Mouse (Mus musculus) intestine, embryonic 15.5 days (tissue): ENCODE measurements around the gene Mgat4a. TPM values are rescaled to one million over a fixed set of nuclear protein-coding genes. Genes with fewer than 3 reads are reported as not detected.

Source experiments
- ATAC-seq: fragments of 200-750 bp; cut with Nextera tagmentation; 2 replicates; pipeline ENCODE4 v1.8.0; 2017; ENCODE audit warnings: moderate TSS enrichment, moderate library complexity
- H3K27ac ChIP-seq: fragments of 300-500 bp; sonication (generic); 2 replicates; pipeline ENCODE4 v1.5.1; 2015; ENCODE audit warnings: mild to moderate bottlenecking, inconsistent platforms
- H3K27me3 ChIP-seq: fragments of 300-500 bp; sonication (generic); replicated peaks from 2 replicates; pipeline ENCODE4 v1.6.1; 2015; ENCODE audit warnings: inconsistent platforms
- H3K36me3 ChIP-seq: fragments of 300-500 bp; sonication (generic); 2 replicates; pipeline ENCODE4 v1.6.1; 2015; ENCODE audit warnings: inconsistent platforms
- H3K4me1 ChIP-seq: fragments of 300-500 bp; sonication (generic); replicated peaks from 2 replicates; pipeline ENCODE4 v1.6.1; 2015; ENCODE audit warnings: inconsistent platforms
- H3K4me2 ChIP-seq: fragments of 300-500 bp; sonication (generic); replicated peaks from 2 replicates; pipeline ENCODE4 v1.6.1; 2015; ENCODE audit warnings: mild to moderate bottlenecking, inconsistent platforms
- H3K4me3 ChIP-seq: fragments of 300-500 bp; sonication (generic); replicated peaks from 2 replicates; pipeline ENCODE4 v1.5.1; 2015; ENCODE audit warnings: inconsistent platforms
- H3K9ac ChIP-seq: fragments of 300-500 bp; sonication (generic); 2 replicates; pipeline ENCODE4 v1.6.1; 2015; ENCODE audit warnings: inconsistent platforms
- H3K9me3 ChIP-seq: fragments of 300-500 bp; sonication (generic); 2 replicates; pipeline ENCODE4 v1.6.1; 2016; ENCODE audit warnings: inconsistent platforms
- WGBS: fragments of 180-500 bp; shearing (Covaris S2); methylation state at CpG from one replicate; pipeline ENCODE4 v1.1.7; 2015; 5-methylcytosine and 5-hydroxymethylcytosine counted together
- polyA plus RNA-seq: library from polyadenylated mRNA; unstranded; fragments of >200 nt; fragmentation: Nextera tagmentation; extraction: Ambion mirVana; gene quantifications from 2 replicates; pipeline ENCODE4 v1.2.1, GENCODE M21; 2015

Mgat4a gene
- polyA plus RNA-seq, 1 experiment from 2014 or later: 46.3 TPM

- no peak for ATAC-seq
- 70% methylated on average over 8 of the region's 8 CpGs for WGBS
These were observed 66.8 kb downstream of the Mgat4a start for GRCm38 (mm10) chr1:37474046-37474445.

GRCm38 (mm10) chr1:37473251-37473650 is 67.6 kb downstream of the Mgat4a start:
- Histone ChIP-seq H3K4me1 (peaks cover 6% of the 10 kb centered on the region), H3K27me3 (no peaks in the 10 kb centered on the region), H3K9me3 (no peaks in the 10 kb centered on the region), H3K9ac (no peak overlapping the region), H3K36me3 (peaks cover 9% of the 10 kb centered on the region; the same call in 1 of the 2 replicates), H3K27ac (no peak overlapping the region), H3K4me2 (no peak overlapping the region), H3K4me3 (no peak overlapping the region)
- ATAC-seq: no peak
- 87% methylated on average over 10 of the region's 10 CpGs for WGBS

More at GRCm38 (mm10) chr1:37474046-37474445, 66.8 kb downstream of the Mgat4a start:
- H3K4me2 ChIP-seq: no peak overlapping the region
- no peak overlapping the region for H3K9ac ChIP-seq
- H3K9me3 ChIP-seq: no peaks in the 10 kb centered on the region
- H3K36me3 ChIP-seq: 0 out of 2 replicates have a peak, but pooled peaks cover 4% of the 10 kb centered on the region
- peaks cover 9% of the 10 kb centered on the region for H3K4me1 ChIP-seq
- no peaks in the 10 kb centered on the region for H3K27me3 ChIP-seq
- H3K4me3 ChIP-seq: no peak overlapping the region
- H3K27ac ChIP-seq: no peak overlapping the region

GRCm38 (mm10) chr1:37471179-37472148 is 69.4 kb downstream of the Mgat4a start:
- H3K27ac ChIP-seq: no peak overlapping the region
- H3K9me3 ChIP-seq: no peaks in the 10 kb centered on the region
- WGBS: 82% methylated on average over 6 of the region's 6 CpGs
- no peak overlapping the region for H3K9ac ChIP-seq
- no peaks in the 10 kb centered on the region for H3K27me3 ChIP-seq
- H3K4me1 ChIP-seq: peaks cover 2% of the 10 kb centered on the region; the same call in 1 of the 2 replicates
- H3K36me3 ChIP-seq: peaks cover 11% of the 10 kb centered on the region; the same call in 1 of the 2 replicates
- no peak for ATAC-seq
- no peak overlapping the region for H3K4me3 ChIP-seq
- H3K4me2 ChIP-seq: no peak overlapping the region

DNA sequence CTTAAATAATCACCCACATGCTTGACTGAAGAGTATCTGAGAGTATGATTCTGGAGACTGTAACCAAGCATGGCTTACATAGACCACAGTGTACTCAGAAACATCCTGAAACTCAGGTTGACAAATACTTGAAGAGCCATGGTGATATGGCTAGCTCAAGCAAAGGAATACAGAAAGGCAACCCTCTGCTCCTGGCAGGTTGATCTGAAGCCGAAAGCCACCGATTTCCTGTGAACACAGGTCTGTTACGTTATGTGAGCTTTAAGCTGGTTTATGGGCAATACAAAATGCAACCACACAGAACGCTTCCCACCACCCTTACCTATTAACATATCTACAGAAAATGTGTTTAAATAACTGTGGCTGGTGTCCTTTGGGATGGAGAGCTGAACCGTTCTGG is 71.8 kb downstream of the Mgat4a start:
- Histone ChIP-seq H3K4me3 (no peak overlapping the region), H3K36me3 (peaks cover 11% of the 10 kb centered on the region; the same call in 1 of the 2 replicates), H3K4me1 (no peaks in the 10 kb centered on the region), H3K4me2 (no peak overlapping the region), H3K9me3 (no peaks in the 10 kb centered on the region), H3K27me3 (no peaks in the 10 kb centered on the region), H3K9ac (no peak overlapping the region), H3K27ac (no peak overlapping the region)
- WGBS: 94% methylated on average over 5 of the region's 5 CpGs
- ATAC-seq: no peak

- H3K4me2 ChIP-seq: no peak overlapping the region
- WGBS: 88% methylated on average over 4 of the region's 4 CpGs
- H3K4me3 ChIP-seq: no peak overlapping the region
- H3K27ac ChIP-seq: no peak overlapping the region
- H3K4me1 ChIP-seq: no peaks in the 10 kb centered on the region
- no peaks in the 10 kb centered on the region for H3K27me3 ChIP-seq
- no peak for ATAC-seq
- peaks cover 11% of the 10 kb centered on the region; the same call in 1 of the 2 replicates for H3K36me3 ChIP-seq
- no peak overlapping the region for H3K9ac ChIP-seq
- no peaks in the 10 kb centered on the region for H3K9me3 ChIP-seq
These were observed 73.0 kb downstream of the Mgat4a start for GRCm38 (mm10) chr1:37467806-37468205.

GRCm38 (mm10) chr1:37466322-37466995 is 74.4 kb downstream of the Mgat4a start:
- Histone ChIP-seq H3K4me3 (no peak overlapping the region), H3K27ac (no peak overlapping the region), H3K4me2 (no peak overlapping the region), H3K36me3 (peaks cover 11% of the 10 kb centered on the region; the same call in 1 of the 2 replicates), H3K9ac (no peak overlapping the region), H3K27me3 (no peaks in the 10 kb centered on the region), H3K9me3 (no peaks in the 10 kb centered on the region), H3K4me1 (no peaks in the 10 kb centered on the region)
- WGBS: 88% methylated on average over 3 of the region's 3 CpGs
- no peak for ATAC-seq

- Histone ChIP-seq H3K27ac (no peak overlapping the region), H3K4me2 (no peak overlapping the region), H3K9me3 (no peaks in the 10 kb centered on the region), H3K4me3 (no peak overlapping the region), H3K27me3 (no peaks in the 10 kb centered on the region), H3K4me1 (no peaks in the 10 kb centered on the region), H3K9ac (no peak overlapping the region), H3K36me3 (peaks cover 11% of the 10 kb centered on the region; the same call in 1 of the 2 replicates)
- no peak for ATAC-seq
- 79% methylated on average over 10 of the region's 10 CpGs for WGBS
These were observed 75.9 kb downstream of the Mgat4a start for GRCm38 (mm10) chr1:37464878-37465452.

- ATAC-seq: no peak
- Histone ChIP-seq H3K9ac (no peak overlapping the region), H3K4me2 (no peak overlapping the region), H3K27ac (no peak overlapping the region), H3K9me3 (no peaks in the 10 kb centered on the region), H3K27me3 (no peaks in the 10 kb centered on the region), H3K4me1 (no peaks in the 10 kb centered on the region), H3K36me3 (peaks cover 3% of the 10 kb centered on the region), H3K4me3 (no peak overlapping the region)
- WGBS: 92% methylated on average over 7 of the region's 7 CpGs
These were observed 83.3 kb downstream of the Mgat4a start for GRCm38 (mm10) chr1:37457546-37457945.

- Histone ChIP-seq H3K4me2 (no peak overlapping the region), H3K27ac (no peak overlapping the region), H3K9ac (no peak overlapping the region), H3K4me1 (no peaks in the 10 kb centered on the region), H3K9me3 (no peaks in the 10 kb centered on the region), H3K4me3 (no peak overlapping the region), H3K27me3 (no peaks in the 10 kb centered on the region), H3K36me3 (peaks cover 16% of the 10 kb centered on the region)
- 88% methylated on average over 8 of the region's 8 CpGs for WGBS
- ATAC-seq: no peak
These were observed 89.5 kb downstream of the Mgat4a start for GRCm38 (mm10) chr1:37451270-37451669.

GRCm38 (mm10) chr1:37448361-37449095 is 92.3 kb downstream of the Mgat4a start:
- 75% methylated on average over 10 of the region's 10 CpGs for WGBS
- no peak for ATAC-seq
- no peak overlapping the region for H3K4me3 ChIP-seq

DNA sequence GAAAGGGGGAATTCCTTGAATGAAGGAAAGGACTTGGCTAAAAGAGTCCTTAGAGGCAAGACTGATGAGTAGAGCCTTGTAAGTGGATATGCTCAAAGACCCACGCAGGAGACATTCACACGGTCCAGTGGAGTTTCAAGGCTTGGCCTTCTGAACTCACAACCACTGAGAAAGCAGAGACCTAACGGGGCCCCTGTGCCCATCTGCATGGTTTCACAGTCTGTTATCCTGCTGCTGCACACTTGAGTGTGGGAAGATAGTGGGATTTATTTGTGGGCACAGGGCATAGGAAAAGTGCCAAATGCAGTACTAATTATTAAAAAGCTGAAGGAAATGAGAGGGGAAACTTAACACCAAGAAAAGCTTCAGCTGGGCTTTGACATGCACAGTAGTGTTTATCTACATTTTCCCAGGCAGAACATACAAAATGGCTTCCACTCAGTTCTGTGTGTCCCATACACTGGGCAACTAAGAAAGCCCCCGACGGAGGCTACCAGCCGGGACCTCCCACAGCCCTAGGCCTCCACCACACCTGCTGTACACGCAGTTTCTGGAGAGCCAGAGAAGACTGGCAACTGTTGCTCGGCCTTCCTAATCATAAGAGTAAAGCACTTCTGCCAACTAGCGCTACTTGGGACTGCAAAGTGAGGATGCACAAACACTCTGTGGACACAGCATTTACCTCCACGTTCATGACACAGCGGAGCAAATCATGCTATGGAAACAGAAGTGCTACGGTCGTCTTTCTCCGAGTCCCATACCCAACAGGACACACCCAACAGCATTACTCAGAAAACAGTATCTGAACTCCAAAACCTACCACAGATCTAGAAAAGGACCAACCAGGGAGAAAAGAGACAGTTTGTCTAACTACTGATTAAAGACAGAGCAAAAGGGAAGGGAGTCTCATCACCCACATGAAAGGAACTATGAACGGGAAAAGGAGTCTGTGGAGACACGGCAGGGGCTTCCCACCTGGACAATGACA is 97.7 kb downstream of the Mgat4a start:
- H3K36me3 ChIP-seq: peaks cover 12% of the 10 kb centered on the region

More at GRCm38 (mm10) chr1:37448361-37449095, 92.3 kb downstream of the Mgat4a start:
- Histone ChIP-seq H3K4me2 (no peak overlapping the region), H3K9ac (no peak overlapping the region), H3K27me3 (no peaks in the 10 kb centered on the region), H3K36me3 (peaks cover 16% of the 10 kb centered on the region), H3K9me3 (no peaks in the 10 kb centered on the region), H3K4me1 (no peaks in the 10 kb centered on the region), H3K27ac (no peak overlapping the region)

More for the DNA sequence above, 97.7 kb downstream of the Mgat4a start:
- Histone ChIP-seq H3K4me2 (no peak overlapping the region), H3K4me1 (no peaks in the 10 kb centered on the region), H3K9ac (no peak overlapping the region), H3K27ac (no peak overlapping the region), H3K27me3 (no peaks in the 10 kb centered on the region), H3K9me3 (no peaks in the 10 kb centered on the region), H3K4me3 (no peak overlapping the region)
- no peak for ATAC-seq
- 92% methylated on average over 16 of the region's 16 CpGs for WGBS
